Mouse (Mus musculus) heart, adult 2 months (tissue): ENCODE measurements around the gene Cbx3. TPM values are rescaled to one million over a fixed set of nuclear protein-coding genes. Genes with fewer than 3 reads are reported as not detected.

Experiments
- DNase-seq, 2 experiments: peaks; one replicate each; pipeline ENCODE4 v3.0.0; 2021
- H3K27ac ChIP-seq: fragments of 200-600 bp; 2 replicates; pipeline ENCODE4 v1.8.1; 2022
- H3K27me3 ChIP-seq: fragments of 200-500 bp; 2 replicates; pipeline ENCODE4 v1.6.1; 2012; ENCODE audit warnings: mild to moderate bottlenecking, low read length, inconsistent platforms, mixed read lengths; ENCODE audit not compliant: control insufficient read depth, insufficient read depth
- H3K36me3 ChIP-seq: fragments of 200-500 bp; 2 replicates; pipeline ENCODE4 v1.6.1; 2012; ENCODE audit warnings: low read length, inconsistent platforms; ENCODE audit not compliant: control insufficient read depth, insufficient read depth
- H3K4me1 ChIP-seq: fragments of 200-500 bp; 2 replicates; pipeline ENCODE4 v1.6.1; 2011; ENCODE audit warnings: low read length; ENCODE audit not compliant: control insufficient read depth, insufficient read depth
- H3K4me3 ChIP-seq: fragments of 200-600 bp; 2 replicates; pipeline ENCODE4 v1.8.1; 2022
- H3K79me2 ChIP-seq: fragments of 200-500 bp; replicated peaks from 2 replicates; pipeline ENCODE4 v1.6.1; 2012; ENCODE audit warnings: mild to moderate bottlenecking, inconsistent platforms, low read length, moderate library complexity, mixed read lengths; ENCODE audit not compliant: control insufficient read depth, insufficient read depth
- H3K9ac ChIP-seq: fragments of 200-500 bp; 2 replicates; pipeline ENCODE4 v1.6.1; 2012; ENCODE audit warnings: low read depth, mild to moderate bottlenecking, control low read depth, inconsistent platforms, low read length, mixed read lengths
- CTCF ChIP-seq: fragments of 200-600 bp; IDR thresholded peaks from 2 replicates; pipeline ENCODE4 v1.8.1; 2022; ENCODE audit warnings: antibody characterized with exemption, mild to moderate bottlenecking, moderate library complexity
- EP300 ChIP-seq: fragments of 200-500 bp; IDR thresholded peaks from 2 replicates; pipeline ENCODE4 v1.6.1; 2011; ENCODE audit warnings: low read depth, low read length, control low read depth; ENCODE audit not compliant: insufficient read depth
- POLR2A ChIP-seq: fragments of 200-500 bp; IDR thresholded peaks from 2 replicates; pipeline ENCODE4 v1.6.1; 2011; ENCODE audit warnings: mild to moderate bottlenecking, low read depth, low read length, control low read depth; ENCODE audit not compliant: insufficient read depth
- WGBS: fragments of 180-500 bp; shearing (Covaris S2); methylation state at CpG from one replicate; pipeline ENCODE4 v1.1.7; 2018; 5-methylcytosine and 5-hydroxymethylcytosine counted together
- intact Hi-C: fragments of 180-260 bp; cut with DNase I; formaldehyde crosslinking; loops from one replicate; pipeline ENCODE4 v1.15.1; 2025
- polyA plus RNA-seq: library from polyadenylated mRNA; depleted of rRNA; stranded (reverse); fragments of >200 nt; gene quantifications from 2 replicates; pipeline ENCODE4 v1.2.3, GENCODE M21; 2012
- total RNA-seq, 2 experiments: library from RNA; stranded (reverse); gene quantifications; 2 replicates each; pipeline ENCODE4 v1.2.3; 2021

The Cbx3 gene
- total and polyA plus RNA-seq, 3 experiments = 7.6 to 63.9 (median 58.7) TPM

GRCm38 (mm10) chr6:51457283-51457682 lies 12.9 kb upstream of the Cbx3 start:
- H3K4me1 ChIP-seq = no peaks in the 10 kb centered on the region
- DNase-seq = no peak
- TF ChIP-seq EP300 (no peak), POLR2A (0 out of 2 replicates have a peak, but pooled peaks have one; percentile 38)
- WGBS = 69% methylated on average over 3 of the region's 3 CpGs
- H3K9ac ChIP-seq = no peak overlapping the region
- H3K36me3 ChIP-seq = peaks cover 28% of the 10 kb centered on the region
- H3K79me2 ChIP-seq = no peaks in the 10 kb centered on the region
- intact Hi-C loops = no loop called here
- no peak overlapping the region for H3K4me3 ChIP-seq
- no peak overlapping the region for H3K27ac ChIP-seq
- H3K27me3 ChIP-seq = no peaks in the 10 kb centered on the region

DNA sequence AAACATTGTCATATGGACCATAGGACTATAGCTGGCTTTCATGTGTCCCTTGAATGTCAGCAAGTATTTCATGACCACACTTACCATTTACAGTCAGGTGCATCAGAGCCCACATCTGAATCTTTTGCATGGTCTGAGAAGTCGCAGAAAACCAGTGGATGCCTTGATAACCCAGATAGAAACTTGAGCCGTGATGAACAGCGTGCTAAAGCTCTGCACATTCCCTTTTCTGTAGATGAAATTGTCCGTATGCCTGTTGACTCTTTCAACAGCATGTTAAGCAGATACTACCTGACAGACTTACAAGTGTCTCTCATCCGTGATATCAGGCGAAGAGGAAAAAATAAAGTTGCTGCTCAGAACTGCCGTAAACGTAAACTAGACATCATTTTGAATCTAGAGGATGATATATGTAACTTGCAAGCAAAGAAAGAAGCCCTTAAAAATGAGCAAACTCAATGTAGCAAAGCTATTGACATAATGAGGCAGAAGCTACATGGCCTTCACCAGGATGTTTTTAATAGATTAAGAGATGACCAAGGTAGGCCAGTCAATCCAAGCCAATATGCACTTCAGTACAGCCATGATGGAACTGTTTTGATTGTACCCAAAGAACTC lies 12.3 kb upstream of the Cbx3 start:
- WGBS = 67% methylated on average over 8 of the region's 8 CpGs

DNA sequence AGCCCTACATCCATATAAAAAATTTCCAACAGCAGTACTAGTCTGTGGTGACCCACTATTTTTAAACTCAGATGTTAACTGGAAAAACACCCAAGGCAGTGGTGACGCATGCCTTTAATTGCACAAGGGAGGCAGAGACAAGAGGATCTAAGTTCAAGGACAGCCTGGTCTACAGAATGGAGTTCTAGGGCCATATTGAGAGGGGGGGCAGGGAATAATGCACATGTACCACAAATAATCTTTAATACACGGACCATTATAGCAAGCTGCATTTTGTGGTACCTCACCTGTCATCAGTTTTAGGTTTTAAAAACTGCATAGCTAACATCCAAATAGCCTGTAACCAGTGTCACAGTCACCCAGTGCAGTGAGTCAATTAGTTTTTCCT lies 11.2 kb upstream of the Cbx3 start:
- no peak overlapping the region for H3K4me3 ChIP-seq
- H3K27ac ChIP-seq = no peak overlapping the region
- H3K4me1 ChIP-seq = peaks cover 1% of the 10 kb centered on the region; the same call in 1 of the 2 replicates
- no peaks in the 10 kb centered on the region for H3K27me3 ChIP-seq
- DNase-seq = no peak
- H3K79me2 ChIP-seq = no peaks in the 10 kb centered on the region
- no peak overlapping the region for H3K9ac ChIP-seq
- TF ChIP-seq EP300 (no peak), CTCF (no peak), POLR2A (peak; percentile 12; the same call in 1 of the 2 replicates)
- H3K36me3 ChIP-seq = peaks cover 41% of the 10 kb centered on the region
- intact Hi-C loops = no loop called here
- 57% methylated on average over 2 of the region's 2 CpGs for WGBS

More for the DNA sequence above, 12.3 kb upstream of the Cbx3 start:
- H3K27me3 ChIP-seq = no peaks in the 10 kb centered on the region
- no peaks in the 10 kb centered on the region for H3K79me2 ChIP-seq
- H3K27ac ChIP-seq = no peak overlapping the region
- no peak overlapping the region for H3K4me3 ChIP-seq
- intact Hi-C loops = no loop called here
- H3K9ac ChIP-seq = no peak overlapping the region
- DNase-seq = no peak
- H3K36me3 ChIP-seq = peaks cover 31% of the 10 kb centered on the region
- TF ChIP-seq EP300 (no peak), CTCF (no peak), POLR2A (no peak; the same call in 1 of the 2 replicates)
- no peaks in the 10 kb centered on the region for H3K4me1 ChIP-seq

DNA sequence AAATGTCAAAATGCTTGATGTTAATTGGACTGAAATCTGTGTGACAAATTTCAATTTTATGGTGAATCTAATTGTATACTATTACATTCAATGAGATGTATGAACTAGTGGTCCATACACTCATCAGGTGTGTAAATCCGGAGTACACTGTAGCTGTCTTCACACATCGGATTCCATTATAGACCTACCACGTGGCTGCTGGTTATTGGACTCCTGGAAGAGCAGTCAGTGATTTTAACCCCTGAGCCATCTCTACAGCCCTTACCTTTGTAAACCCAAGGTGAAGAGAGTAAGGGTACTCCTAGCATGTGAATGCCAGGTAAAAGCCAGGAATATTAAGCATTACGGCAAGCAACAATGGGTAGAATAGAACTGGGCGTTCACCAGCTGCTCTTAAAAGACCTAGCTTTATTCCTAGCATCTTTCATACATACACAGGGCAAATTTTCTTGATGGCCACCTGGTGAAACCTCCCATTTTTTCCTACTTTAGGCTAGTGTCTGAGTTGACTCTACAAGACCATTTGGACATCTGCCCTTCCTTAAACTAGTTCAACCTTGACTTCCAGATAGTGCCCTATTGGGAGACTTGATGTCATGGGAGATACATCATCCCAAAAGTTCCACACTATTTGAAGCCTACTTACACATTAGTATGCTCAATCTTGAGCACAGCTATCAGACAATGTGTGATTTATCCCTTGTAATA lies 10.7 kb upstream of the Cbx3 start:
- peaks cover 1% of the 10 kb centered on the region; the same call in 1 of the 2 replicates for H3K4me1 ChIP-seq
- H3K27ac ChIP-seq = no peak overlapping the region
- H3K4me3 ChIP-seq = no peak overlapping the region
- no peak for TF ChIP-seq EP300
- 0 out of 2 replicates have a peak, but pooled peaks have one; percentile 33 for TF ChIP-seq POLR2A
- no peak for TF ChIP-seq CTCF
- DNase-seq = no peak
- no peak overlapping the region for H3K9ac ChIP-seq
- H3K79me2 ChIP-seq = no peaks in the 10 kb centered on the region
- peaks cover 45% of the 10 kb centered on the region for H3K36me3 ChIP-seq
- no peaks in the 10 kb centered on the region for H3K27me3 ChIP-seq
- intact Hi-C loops = loop anchor here (10.0 kb wide), 1 partner anchor 545 kb away; no protein-coding TSS in a partner anchor
- 59% methylated on average over 5 of the region's 5 CpGs for WGBS

DNA sequence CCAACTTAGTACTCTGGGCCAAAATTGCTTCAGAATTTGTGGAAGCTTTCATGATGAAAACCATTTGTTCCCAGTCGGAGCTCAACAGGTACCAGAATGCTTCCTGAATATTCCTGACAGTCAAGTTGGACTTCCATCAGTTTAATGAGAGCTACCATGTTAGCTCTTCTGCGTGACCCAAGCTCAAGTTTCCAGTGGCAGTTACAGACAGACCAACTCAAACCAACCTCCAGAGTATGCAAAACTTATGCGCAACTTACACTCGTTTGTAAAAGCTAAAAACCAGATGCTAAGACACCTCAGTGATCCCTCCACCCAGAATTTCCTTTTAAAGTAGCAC lies 10.2 kb upstream of the Cbx3 start:
- Histone ChIP-seq H3K27ac (no peak overlapping the region), H3K4me1 (peaks cover 1% of the 10 kb centered on the region; the same call in 1 of the 2 replicates), H3K79me2 (no peaks in the 10 kb centered on the region), H3K27me3 (no peaks in the 10 kb centered on the region), H3K36me3 (peaks cover 50% of the 10 kb centered on the region), H3K4me3 (no peak overlapping the region), H3K9ac (no peak overlapping the region)
- DNase-seq = no peak
- WGBS = 76% methylated on average over 4 of the region's 4 CpGs
- no peak for TF ChIP-seq EP300
- intact Hi-C loops = loop anchor here (10.0 kb wide), 1 partner anchor 545 kb away; no protein-coding TSS in a partner anchor

- no peak for DNase-seq
- H3K4me3 ChIP-seq = no peak overlapping the region
- H3K4me1 ChIP-seq = peaks cover 1% of the 10 kb centered on the region; the same call in 1 of the 2 replicates
- no peaks in the 10 kb centered on the region for H3K79me2 ChIP-seq
- H3K36me3 ChIP-seq = peaks cover 53% of the 10 kb centered on the region
- no peak overlapping the region for H3K27ac ChIP-seq
- WGBS = 70% methylated on average over 3 of the region's 3 CpGs
- no peaks in the 10 kb centered on the region for H3K27me3 ChIP-seq
- intact Hi-C loops = loop anchor here (10.0 kb wide), 1 partner anchor 544 kb away; no protein-coding TSS in a partner anchor
- H3K9ac ChIP-seq = no peak overlapping the region
- TF ChIP-seq POLR2A (no peak), CTCF (no peak), EP300 (no peak)
These were observed 9.8 kb upstream of the Cbx3 start for GRCm38 (mm10) chr6:51460363-51460762.
